Mouse (Mus musculus): ENCODE data around the gene Pih1h3b.

Gene Pih1h3b

GRCm38 (mm10) chrX:140062135-140062975, at the start of gene Pih1h3b, which contains the start of gene Nup62cl:
Gene Pih1h3b, plus strand, starts transcription at chrX:140062879.
Gene Nup62cl, minus strand, starts transcription at chrX:140062712.
- peak; percentile 28 for DNase-seq (ENCODE audit: low read depth, low spot score)

- DNase-seq (ENCODE audit: low read depth, low spot score), result peak; percentile 7
These were observed 1.5 kb upstream of the Pih1h3b start for GRCm38 (mm10) chrX:140060886-140061874.

GRCm38 (mm10) chrX:140082535-140082934, 19.9 kb downstream of the Pih1h3b start:
- DNase-seq (ENCODE audit: low read depth, low spot score), result no peak

GRCm38 (mm10) chrX:140094066-140094465, 31.4 kb downstream of the Pih1h3b start:
- no peak for DNase-seq (ENCODE audit: low read depth, low spot score)

Measured in forelimb bud, embryonic 11.5 days (tissue).